Mouse (Mus musculus): ENCODE data around the gene Zan. TPM values are rescaled to one million over a fixed set of nuclear protein-coding genes. Genes with fewer than 3 reads are reported as not detected.

Gene Zan
- total and polyA plus RNA-seq, 3 experiments, result 0.15 TPM; not detected in 2

GRCm38 (mm10) chr5:137352011-137352975 lies 124.6 kb downstream of the Zan start:
- H3K27ac ChIP-seq (ENCODE audit: control insufficient read depth, low read depth, low read length), result no peak overlapping the region
- no peaks in the 10 kb centered on the region for H3K79me2 ChIP-seq (ENCODE audit: control insufficient read depth, insufficient read depth, low read length, poor library complexity)
- no peak for TF ChIP-seq CHD1 (IDR thresholded peaks at IDR 0.05; ENCODE audit: low read depth, low read length)
- no peak for TF ChIP-seq ETS1 (IDR thresholded peaks at IDR 0.05; ENCODE audit: low read depth, low read length)
- no peak for TF ChIP-seq RCOR1 (IDR thresholded peaks at IDR 0.05; ENCODE audit: low read depth, low read length)
- no peak for TF ChIP-seq ZMIZ1 (IDR thresholded peaks at IDR 0.05; ENCODE audit: low read depth, low read length)
- no peak for TF ChIP-seq MAZ (IDR thresholded peaks at IDR 0.05; ENCODE audit: low read depth, low read length)
- TF ChIP-seq RAD21 (IDR thresholded peaks at IDR 0.05; ENCODE audit: low read depth, low read length), result no peak
- no peak for TF ChIP-seq GABPA (IDR thresholded peaks at IDR 0.05; ENCODE audit: low read depth, low read length)
- TF ChIP-seq BHLHE40 (IDR thresholded peaks at IDR 0.05; ENCODE audit: borderline replicate concordance, low read depth, low read length), result no peak
- TF ChIP-seq CHD2 (IDR thresholded peaks at IDR 0.05; ENCODE audit: low read length), result no peak
- TF ChIP-seq TCF12 (IDR thresholded peaks at IDR 0.05; ENCODE audit: low read depth, low read length), result no peak
- TF ChIP-seq GATA1 (IDR thresholded peaks at IDR 0.05; ENCODE audit: low read depth, low read length), result no peak
- no peak for TF ChIP-seq NELFE (IDR thresholded peaks at IDR 0.05; ENCODE audit: low read depth, low read length)
- TF ChIP-seq SIN3A (IDR thresholded peaks at IDR 0.05; ENCODE audit: low read length), result no peak
- TF ChIP-seq USF2 (IDR thresholded peaks at IDR 0.05; ENCODE audit: borderline replicate concordance in 1 of 2, insufficient read depth in 1 of 2, low read depth in 1 of 2, low read length in 2 of 2), result no peak
- no peak for TF ChIP-seq SMC3 (IDR thresholded peaks at IDR 0.05; ENCODE audit: low read depth, low read length)
- TF ChIP-seq HCFC1 (IDR thresholded peaks at IDR 0.05; ENCODE audit: low read depth, low read length), result no peak
- no peak for TF ChIP-seq MAFK (IDR thresholded peaks at IDR 0.05; ENCODE audit: borderline replicate concordance, low read depth, low read length)
- TF ChIP-seq MXI1 (IDR thresholded peaks at IDR 0.05; ENCODE audit: low read depth, low read length), result no peak
- H3K4me3 ChIP-seq (ENCODE audit: control insufficient read depth in 1 of 2, insufficient read depth in 1 of 2, low read depth in 2 of 2, low read length in 2 of 2), result no peak overlapping the region
- H3K9ac ChIP-seq (ENCODE audit: control insufficient read depth, low read depth, low read length, poor library complexity, severe bottlenecking), result no peak overlapping the region
- peaks cover 2 to 6% of the 10 kb centered on the region in 2 experiments; a peak in 3 of 4 replicates for H3K27me3 ChIP-seq (ENCODE audit: control insufficient read depth in 1 of 2, insufficient read depth in 2 of 2, low read length in 2 of 2)
- H3K9me3 ChIP-seq (replicated peaks; ENCODE audit: insufficient read depth, low read length), result no peaks in the 10 kb centered on the region
- no peak for DNase-seq (ENCODE audit: low read depth, low spot score)
- H3K36me3 ChIP-seq (ENCODE audit: control insufficient read depth in 1 of 2, insufficient read depth in 2 of 2, low read length in 2 of 2), result no peaks in the 10 kb centered on the region
- no peaks in the 10 kb centered on the region for H3K4me1 ChIP-seq (ENCODE audit: control insufficient read depth in 1 of 2, insufficient read depth in 2 of 2, low read length in 2 of 2)

DNA sequence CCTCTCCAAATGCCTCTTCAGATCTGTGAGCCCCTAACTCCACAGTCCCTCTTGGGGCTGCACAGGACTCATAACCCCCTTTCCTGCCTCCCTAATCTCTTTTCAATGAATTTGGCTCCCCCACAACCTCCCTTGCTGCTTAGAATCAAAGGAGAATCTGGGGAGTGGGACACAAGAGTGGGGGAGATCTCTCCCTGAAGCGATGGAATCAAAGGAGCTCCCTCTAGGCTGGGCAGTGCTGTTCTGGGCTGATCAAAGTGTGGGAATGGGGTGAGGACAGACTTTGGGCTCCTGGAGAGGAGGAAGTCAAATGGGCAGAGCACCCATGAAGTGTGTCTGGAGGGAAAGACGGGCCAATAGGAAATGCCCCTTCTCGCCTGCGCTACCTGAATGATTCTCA lies 125.5 kb downstream of the Zan start:
- TF ChIP-seq ELF1 (IDR thresholded peaks at IDR 0.05; ENCODE audit: low read depth, low read length) (no peak), EP300 (IDR thresholded peaks at IDR 0.05; ENCODE audit: low read depth in 1 of 2, low read length in 2 of 2) (no peak), TBP (IDR thresholded peaks at IDR 0.05; ENCODE audit: low read depth, low read length) (no peak), MXI1 (IDR thresholded peaks at IDR 0.05; ENCODE audit: low read depth, low read length) (no peak)
- Histone ChIP-seq H3K9ac (ENCODE audit: control insufficient read depth, low read depth, low read length, poor library complexity, severe bottlenecking) (no peak overlapping the region), H3K79me2 (ENCODE audit: control insufficient read depth, insufficient read depth, low read length, poor library complexity) (no peaks in the 10 kb centered on the region), H3K27me3 (ENCODE audit: control insufficient read depth in 1 of 2, insufficient read depth in 2 of 2, low read length in 2 of 2) (peaks cover 2 to 6% of the 10 kb centered on the region in 2 experiments; a peak in 3 of 4 replicates), H3K4me1 (ENCODE audit: control insufficient read depth in 1 of 2, insufficient read depth in 2 of 2, low read length in 2 of 2) (no peaks in the 10 kb centered on the region), H3K9me3 (replicated peaks; ENCODE audit: insufficient read depth, low read length) (no peaks in the 10 kb centered on the region), H3K27ac (ENCODE audit: control insufficient read depth, low read depth, low read length) (no peak overlapping the region), H3K4me3 (ENCODE audit: control insufficient read depth in 1 of 2, insufficient read depth in 1 of 2, low read depth in 2 of 2, low read length in 2 of 2) (no peak overlapping the region), H3K36me3 (ENCODE audit: control insufficient read depth in 1 of 2, insufficient read depth in 2 of 2, low read length in 2 of 2) (no peaks in the 10 kb centered on the region; a peak in 1 of 4 replicates)
- no peak for DNase-seq (ENCODE audit: low read depth, low spot score)
